Mouse (Mus musculus) midbrain, embryonic 14.5 days (tissue): ENCODE results near the gene Rbm38. TPM values are rescaled to one million over a fixed set of nuclear protein-coding genes. Genes with fewer than 3 reads are reported as not detected.

Experiments
- ATAC-seq: fragments of 200-750 bp; cut with Nextera tagmentation; 2 replicates; pipeline ENCODE4 v1.8.0; 2017; ENCODE audit warnings: moderate number of reproducible peaks, moderate library complexity; ENCODE audit not compliant: low FRiP score, low TSS enrichment
- DNase-seq: peaks from one replicate; pipeline ENCODE4 v3.0.0-alpha.2; 2015
- H3K27ac ChIP-seq: fragments of 300-500 bp; sonication (generic); replicated peaks from 2 replicates; pipeline ENCODE4 v1.5.1; 2014; ENCODE audit warnings: mild to moderate bottlenecking, low read depth, low read length, moderate library complexity
- H3K27me3 ChIP-seq: fragments of 300-500 bp; sonication (generic); 2 replicates; pipeline ENCODE4 v1.6.1; 2014; ENCODE audit warnings: low read length, control low read depth, mixed read lengths; ENCODE audit not compliant: control insufficient read depth, insufficient read depth
- H3K36me3 ChIP-seq: fragments of 300-500 bp; sonication (generic); 2 replicates; pipeline ENCODE4 v1.6.1; 2014; ENCODE audit warnings: low read length, control low read depth; ENCODE audit not compliant: control insufficient read depth, insufficient read depth
- H3K4me1 ChIP-seq: fragments of 300-500 bp; sonication (generic); 2 replicates; pipeline ENCODE4 v1.6.1; 2014; ENCODE audit warnings: mild to moderate bottlenecking, antibody characterized with exemption, low read length, control low read depth; ENCODE audit not compliant: control insufficient read depth, insufficient read depth
- H3K4me2 ChIP-seq: fragments of 300-500 bp; sonication (generic); 2 replicates; pipeline ENCODE4 v1.6.1; 2014; ENCODE audit warnings: mild to moderate bottlenecking, low read length, moderate library complexity
- H3K4me3 ChIP-seq: fragments of 300-500 bp; sonication (generic); replicated peaks from 2 replicates; pipeline ENCODE4 v1.5.1; 2014; ENCODE audit warnings: low read depth, low read length
- H3K9ac ChIP-seq: fragments of 300-500 bp; sonication (generic); replicated peaks from 2 replicates; pipeline ENCODE4 v1.6.1; 2014; ENCODE audit warnings: mild to moderate bottlenecking, low read length, moderate library complexity
- H3K9me3 ChIP-seq: fragments of 300-500 bp; sonication (generic); 2 replicates; pipeline ENCODE4 v1.6.1; 2016; ENCODE audit warnings: low read length, control low read depth, mixed read lengths; ENCODE audit not compliant: control insufficient read depth
- WGBS: fragments of 180-500 bp; shearing (Covaris S2); extraction: QIAGEN DNeasy Blood & Tissue Kit; methylation state at CpG from one replicate; pipeline ENCODE4 v1.1.7; 2014; 5-methylcytosine and 5-hydroxymethylcytosine counted together
- polyA plus RNA-seq: library from polyadenylated mRNA; unstranded; fragments of >200 nt; fragmentation: Nextera tagmentation; extraction: Ambion mirVana; gene quantifications from 2 replicates; pipeline ENCODE4 v1.2.1, GENCODE M21; 2014

The Rbm38 gene
- polyA plus RNA-seq, 1 experiment from 2014 or later: 18.8 TPM

GRCm38 (mm10) chr2:173021633-173022055, 1.3 kb downstream of the Rbm38 start:
- peaks cover 45% of the 10 kb centered on the region for H3K4me1 ChIP-seq
- DNase-seq (peak; percentile 97), ATAC-seq (peak; percentile 87)
- WGBS: under 1% methylated on average over 54 of the region's 54 CpGs
- H3K36me3 ChIP-seq: no peaks in the 10 kb centered on the region
- no peaks in the 10 kb centered on the region for H3K9me3 ChIP-seq
- peak overlapping the region; percentile 82 for H3K4me3 ChIP-seq
- H3K27ac ChIP-seq: peak overlapping the region; percentile 70
- peak overlapping the region; percentile 90 for H3K4me2 ChIP-seq
- peaks cover 34% of the 10 kb centered on the region for H3K27me3 ChIP-seq
- H3K9ac ChIP-seq: peak overlapping the region; percentile 73

GRCm38 (mm10) chr2:173022056-173022681, 1.9 kb downstream of the Rbm38 start:
- H3K36me3 ChIP-seq: no peaks in the 10 kb centered on the region
- H3K9ac ChIP-seq: peak overlapping the region; percentile 73
- ATAC-seq (peak; percentile 68), DNase-seq (peak; percentile 83)
- H3K9me3 ChIP-seq: no peaks in the 10 kb centered on the region
- peaks cover 34% of the 10 kb centered on the region for H3K27me3 ChIP-seq
- peak overlapping the region; percentile 70 for H3K27ac ChIP-seq
- H3K4me2 ChIP-seq: peak overlapping the region; percentile 90
- under 1% methylated on average over 51 of the region's 51 CpGs for WGBS
- peaks cover 45% of the 10 kb centered on the region for H3K4me1 ChIP-seq
- H3K4me3 ChIP-seq: peak overlapping the region; percentile 82

GRCm38 (mm10) chr2:173022813-173023212, 2.5 kb downstream of the Rbm38 start:
- peaks cover 34% of the 10 kb centered on the region for H3K27me3 ChIP-seq
- 14% methylated on average over 10 of the region's 10 CpGs for WGBS
- H3K9me3 ChIP-seq: no peaks in the 10 kb centered on the region
- H3K4me2 ChIP-seq: peak overlapping the region; percentile 90
- H3K27ac ChIP-seq: no peak overlapping the region
- 0 out of 2 replicates have a peak, but pooled peaks cover 4% of the 10 kb centered on the region for H3K36me3 ChIP-seq
- peak overlapping the region; percentile 82 for H3K4me3 ChIP-seq
- H3K9ac ChIP-seq: peak overlapping the region; percentile 73
- peak; percentile 26 for DNase-seq
- no peak for ATAC-seq
- peaks cover 45% of the 10 kb centered on the region for H3K4me1 ChIP-seq

- no peaks in the 10 kb centered on the region for H3K9me3 ChIP-seq
- ATAC-seq: no peak
- H3K4me2 ChIP-seq: peak overlapping the region; percentile 90
- H3K36me3 ChIP-seq: peaks cover 9% of the 10 kb centered on the region; the same call in 1 of the 2 replicates
- H3K27ac ChIP-seq: no peak overlapping the region
- H3K4me1 ChIP-seq: peaks cover 48% of the 10 kb centered on the region
- peak overlapping the region; percentile 73; the same call in 1 of the 2 replicates for H3K9ac ChIP-seq
- DNase-seq: no peak
- H3K4me3 ChIP-seq: peak overlapping the region; percentile 82
- 90% methylated on average over 7 of the region's 7 CpGs for WGBS
- peaks cover 30% of the 10 kb centered on the region for H3K27me3 ChIP-seq
These were observed 3.1 kb downstream of the Rbm38 start for GRCm38 (mm10) chr2:173023371-173023851.

GRCm38 (mm10) chr2:173023966-173024365, 3.7 kb downstream of the Rbm38 start:
- Histone ChIP-seq H3K4me3 (no peak overlapping the region), H3K9ac (no peak overlapping the region), H3K27ac (no peak overlapping the region), H3K9me3 (no peaks in the 10 kb centered on the region), H3K4me2 (no peak overlapping the region; the same call in 1 of the 2 replicates), H3K27me3 (peaks cover 25% of the 10 kb centered on the region), H3K4me1 (peaks cover 48% of the 10 kb centered on the region), H3K36me3 (peaks cover 13% of the 10 kb centered on the region; the same call in 1 of the 2 replicates)
- WGBS: 80% methylated on average over 4 of the region's 4 CpGs
- no peak for DNase-seq
- no peak for ATAC-seq

- peaks cover 48% of the 10 kb centered on the region for H3K4me1 ChIP-seq
- H3K9me3 ChIP-seq: no peaks in the 10 kb centered on the region
- H3K27ac ChIP-seq: no peak overlapping the region
- H3K4me3 ChIP-seq: no peak overlapping the region
- no peak for ATAC-seq
- H3K4me2 ChIP-seq: no peak overlapping the region
- WGBS: 66% methylated on average over 8 of the region's 8 CpGs
- peaks cover 13% of the 10 kb centered on the region; the same call in 1 of the 2 replicates for H3K36me3 ChIP-seq
- DNase-seq: no peak
- no peak overlapping the region for H3K9ac ChIP-seq
- H3K27me3 ChIP-seq: peaks cover 20% of the 10 kb centered on the region
These were observed 4.1 kb downstream of the Rbm38 start for GRCm38 (mm10) chr2:173024392-173024791.

GRCm38 (mm10) chr2:173024938-173025337, 4.6 kb downstream of the Rbm38 start:
- DNase-seq (peak; percentile 25), ATAC-seq (no peak)
- peaks cover 44% of the 10 kb centered on the region for H3K4me1 ChIP-seq
- H3K4me3 ChIP-seq: no peak overlapping the region
- 0 out of 2 replicates have a peak overlapping the region, but pooled peaks have one; percentile 17 for H3K27ac ChIP-seq
- no peak overlapping the region for H3K9ac ChIP-seq
- H3K36me3 ChIP-seq: peaks cover 18% of the 10 kb centered on the region; the same call in 1 of the 2 replicates
- H3K27me3 ChIP-seq: peaks cover 15% of the 10 kb centered on the region
- H3K9me3 ChIP-seq: no peaks in the 10 kb centered on the region
- 25% methylated on average over 4 of the region's 4 CpGs for WGBS
- no peak overlapping the region for H3K4me2 ChIP-seq

- Histone ChIP-seq H3K4me2 (no peak overlapping the region), H3K9ac (no peak overlapping the region), H3K4me3 (no peak overlapping the region), H3K27me3 (peaks cover 2% of the 10 kb centered on the region), H3K27ac (no peak overlapping the region), H3K36me3 (peaks cover 30% of the 10 kb centered on the region), H3K4me1 (peaks cover 38% of the 10 kb centered on the region), H3K9me3 (no peaks in the 10 kb centered on the region)
- 85% methylated on average over 5 of the region's 5 CpGs for WGBS
- no peak for ATAC-seq
- DNase-seq: no peak
These were observed 6.0 kb downstream of the Rbm38 start for GRCm38 (mm10) chr2:173026286-173026685.

- peaks cover 38% of the 10 kb centered on the region for H3K4me1 ChIP-seq
- H3K4me2 ChIP-seq: no peak overlapping the region
- H3K27me3 ChIP-seq: no peaks in the 10 kb centered on the region
- no peak overlapping the region for H3K9ac ChIP-seq
- DNase-seq: no peak
- 83% methylated on average over 3 of the region's 3 CpGs for WGBS
- no peaks in the 10 kb centered on the region for H3K9me3 ChIP-seq
- no peak overlapping the region for H3K27ac ChIP-seq
- ATAC-seq: no peak
- no peak overlapping the region for H3K4me3 ChIP-seq
- H3K36me3 ChIP-seq: peaks cover 35% of the 10 kb centered on the region
These were observed 6.4 kb downstream of the Rbm38 start for GRCm38 (mm10) chr2:173026688-173027131.
